Mouse (Mus musculus): Measurements from ENCODE around the gene Wnt9a. TPM values are rescaled to one million over a fixed set of nuclear protein-coding genes. Genes with fewer than 3 reads are reported as not detected.

Wnt9a gene
- polyA plus RNA-seq, 1 experiment from 2014 or later: 1.4 TPM

Small RNA genes lying within 50 kb of the gene (microRNA-seq; reads per million reads assigned to microRNA genes)
- gene Gm24756: not detected

Other genes with a start within 250 kb of the Wnt9a start
- 0.05 and 0.20 TPM in 2 replicates for gene Obscn, start 170.5 kb upstream of the Wnt9a start, polyA plus RNA-seq (2014; fragmentation: Nextera tagmentation; extraction: Ambion mirVana)
- 3.3 and 3.7 TPM in 2 replicates for gene Iba57, start 143.2 kb upstream of the Wnt9a start, polyA plus RNA-seq (2014; fragmentation: Nextera tagmentation; extraction: Ambion mirVana)
- gene Gjc2, start 123.7 kb upstream of the Wnt9a start, polyA plus RNA-seq (2014; fragmentation: Nextera tagmentation; extraction: Ambion mirVana): 0.10 TPM in 1 of 2 replicates, not detected in the other
- 198 and 199 TPM in 2 replicates for gene Guk1, start 114.7 kb upstream of the Wnt9a start, polyA plus RNA-seq (2014; fragmentation: Nextera tagmentation; extraction: Ambion mirVana)
- gene Mrpl55, start 104.4 kb upstream of the Wnt9a start, polyA plus RNA-seq (2014; fragmentation: Nextera tagmentation; extraction: Ambion mirVana): 109 and 119 TPM in 2 replicates
- gene 2310033P09Rik, start 98.6 kb upstream of the Wnt9a start, polyA plus RNA-seq (2014; fragmentation: Nextera tagmentation; extraction: Ambion mirVana): 27.7 and 30.5 TPM in 2 replicates
- gene Arf1, start 78.7 kb upstream of the Wnt9a start, polyA plus RNA-seq (2014; fragmentation: Nextera tagmentation; extraction: Ambion mirVana): 666 and 687 TPM in 2 replicates
- 0.61 and 1.1 TPM in 2 replicates for gene Wnt3a, start 16.2 kb upstream of the Wnt9a start, polyA plus RNA-seq (2014; fragmentation: Nextera tagmentation; extraction: Ambion mirVana)
- not detected in 2 replicates for gene Prss38, start 68.7 kb downstream of the Wnt9a start, polyA plus RNA-seq (2014; fragmentation: Nextera tagmentation; extraction: Ambion mirVana)
- gene Jmjd4, start 143.1 kb downstream of the Wnt9a start, polyA plus RNA-seq (2014; fragmentation: Nextera tagmentation; extraction: Ambion mirVana): 12.0 and 12.4 TPM in 2 replicates
- 428 and 481 TPM in 2 replicates for gene Snap47, start 144.3 kb downstream of the Wnt9a start, polyA plus RNA-seq (2014; fragmentation: Nextera tagmentation; extraction: Ambion mirVana)
- 17.5 and 19.8 TPM in 2 replicates for gene Zfp867, start 165.5 kb downstream of the Wnt9a start, polyA plus RNA-seq (2014; fragmentation: Nextera tagmentation; extraction: Ambion mirVana)
- gene Zkscan17, start 219.8 kb downstream of the Wnt9a start, polyA plus RNA-seq (2014; fragmentation: Nextera tagmentation; extraction: Ambion mirVana): 11.4 and 13.1 TPM in 2 replicates
- gene Nlrp3, start 234.6 kb downstream of the Wnt9a start, polyA plus RNA-seq (2014; fragmentation: Nextera tagmentation; extraction: Ambion mirVana): 0.06 and 0.12 TPM in 2 replicates

All from forebrain, embryonic 14.5 days (tissue).